Mouse (Mus musculus) adrenal gland, adult 8-10 months (tissue): Measurements from ENCODE around the gene Pitpnm2. TPM values are rescaled to one million over a fixed set of nuclear protein-coding genes. Genes with fewer than 3 reads are reported as not detected.

ENCODE experiments used
- DNase-seq: peaks from one replicate; pipeline ENCODE4 v3.0.0; 2022
- total RNA-seq, 4 experiments: library from RNA; stranded (reverse); gene quantifications; 2 replicates each; pipeline ENCODE4 v1.2.4; 2022

The Pitpnm2 gene
- total RNA-seq, 4 experiments from 2014 or later = 52.7 to 67.0 (median 62.5) TPM

GRCm38 (mm10) chr5:124198473-124198872, 51.1 kb downstream of the Pitpnm2 start:
- no peak for DNase-seq

- DNase-seq = no peak
These were observed 53.5 kb downstream of the Pitpnm2 start for GRCm38 (mm10) chr5:124196082-124196481.

GRCm38 (mm10) chr5:124194386-124195084, 55.0 kb downstream of the Pitpnm2 start:
- DNase-seq = peak; percentile 62

- DNase-seq = no peak
These were observed 56.1 kb downstream of the Pitpnm2 start for GRCm38 (mm10) chr5:124193286-124194112.

GRCm38 (mm10) chr5:124192726-124193285, 56.8 kb downstream of the Pitpnm2 start:
- no peak for DNase-seq

GRCm38 (mm10) chr5:124192251-124192710, 57.3 kb downstream of the Pitpnm2 start:
- DNase-seq = no peak

- no peak for DNase-seq
These were observed 59.3 kb downstream of the Pitpnm2 start for GRCm38 (mm10) chr5:124190146-124190870.

GRCm38 (mm10) chr5:124189572-124189981, 60.0 kb downstream of the Pitpnm2 start:
- DNase-seq = no peak

GRCm38 (mm10) chr5:124187508-124188311, 61.9 kb downstream of the Pitpnm2 start:
- no peak for DNase-seq

- DNase-seq = no peak
These were observed 62.5 kb downstream of the Pitpnm2 start for GRCm38 (mm10) chr5:124186981-124187507.

GRCm38 (mm10) chr5:124186465-124186854, 63.1 kb downstream of the Pitpnm2 start:
- no peak for DNase-seq

- peak; percentile 71 for DNase-seq
These were observed 63.7 kb downstream of the Pitpnm2 start for GRCm38 (mm10) chr5:124185706-124186464.

- no peak for DNase-seq
These were observed 64.5 kb downstream of the Pitpnm2 start for GRCm38 (mm10) chr5:124184898-124185701.

GRCm38 (mm10) chr5:124184191-124184590, 65.4 kb downstream of the Pitpnm2 start:
- no peak for DNase-seq

GRCm38 (mm10) chr5:124182642-124183041, 66.9 kb downstream of the Pitpnm2 start:
- DNase-seq = no peak

GRCm38 (mm10) chr5:124182097-124182496, 67.5 kb downstream of the Pitpnm2 start:
- no peak for DNase-seq

- DNase-seq = no peak
These were observed 68.9 kb downstream of the Pitpnm2 start for GRCm38 (mm10) chr5:124180500-124181167.

- no peak for DNase-seq
These were observed 70.1 kb downstream of the Pitpnm2 start for GRCm38 (mm10) chr5:124179411-124179810.

GRCm38 (mm10) chr5:124176726-124177132, 72.8 kb downstream of the Pitpnm2 start:
- DNase-seq = no peak
